Mouse (Mus musculus): ENCODE results near the gene Mrvi1. TPM values are rescaled to one million over a fixed set of nuclear protein-coding genes. Genes with fewer than 3 reads are reported as not detected.

The Mrvi1 gene
- total and polyA plus RNA-seq, 3 experiments = 0.11 TPM; not detected in 2

- Histone ChIP-seq H3K79me2 (replicated peaks; ENCODE audit: control insufficient read depth, extremely low read depth, insufficient read depth, poor library complexity, severe bottlenecking) (no peaks in the 10 kb centered on the region), H3K4me2 (ENCODE audit: insufficient read depth, low read depth, poor library complexity, severe bottlenecking) (no peak overlapping the region), H3K36me3 (replicated peaks in 1 of 2; ENCODE audit: control insufficient read depth in 1 of 2, insufficient read depth in 1 of 2, low read length in 1 of 2) (no peaks in the 10 kb centered on the region), H3K4me3 (replicated peaks in 1 of 3; ENCODE audit: low read depth in 2 of 3, low read length in 2 of 3, poor library complexity in 1 of 3) (no peak overlapping the region), H3K9me3 (replicated peaks; ENCODE audit: low read length) (no peaks in the 10 kb centered on the region), H3K27ac (ENCODE audit: insufficient read depth, low read depth) (no peak overlapping the region), H3K4me1 (ENCODE audit: control insufficient read depth in 1 of 2, insufficient read depth in 2 of 2) (peaks cover 0 to 2% of the 10 kb centered on the region in 2 experiments; a peak in 1 of 4 replicates), H3K27me3 (replicated peaks) (peaks cover 3% of the 10 kb centered on the region), H3K9ac (ENCODE audit: insufficient read depth, low read depth) (no peak overlapping the region)
- in situ Hi-C loops (cut with MboI; ENCODE audit: low pct_ligation_motif_present, low pct_unique_long_range_greater_than_20kb, low sequenced_read_pairs) (no loop called here), dilution Hi-C loops (cut with MboI; ENCODE audit: extremely low pct_ligation_motif_present, extremely low pct_unique_long_range_greater_than_20kb, low sequenced_read_pairs) (no loop called here)
- TF ChIP-seq JUND (conservative IDR thresholded peaks at IDR 0.05; ENCODE audit: low read depth, low read length) (no peak), RCOR1 (conservative IDR thresholded peaks at IDR 0.05; ENCODE audit: low read depth, low read length) (no peak), ZC3H11A (IDR thresholded peaks at IDR 0.05; ENCODE audit: low read depth, low read length) (no peak), NELFE (IDR thresholded peaks at IDR 0.05; ENCODE audit: low read depth, low read length) (no peak), RAD21 (IDR thresholded peaks at IDR 0.05; ENCODE audit: low read depth, low read length) (no peak), TCF12 (IDR thresholded peaks at IDR 0.05; ENCODE audit: low read depth, low read length) (no peak), EP300 (IDR thresholded peaks at IDR 0.05; ENCODE audit: low read length) (no peak), MAFK (IDR thresholded peaks at IDR 0.05; ENCODE audit: insufficient replicate concordance, low read length) (no peak), USF2 (conservative IDR thresholded peaks at IDR 0.05; ENCODE audit: low read depth, low read length) (no peak), CHD2 (IDR thresholded peaks at IDR 0.05; ENCODE audit: low read length) (no peak), ZMIZ1 (IDR thresholded peaks at IDR 0.05; ENCODE audit: low read depth, low read length) (no peak), POLR2A (IDR thresholded peaks at IDR 0.05; ENCODE audit: low read depth, low read length) (no peak), GABPA (IDR thresholded peaks at IDR 0.05; ENCODE audit: insufficient replicate concordance, low read depth, low read length) (no peak), ELF1 (IDR thresholded peaks at IDR 0.05; ENCODE audit: low read depth, low read length) (no peak)
- DNase-seq (ENCODE audit: extremely low read depth) = no peak
These were observed 31.7 kb downstream of the Mrvi1 start for GRCm38 (mm10) chr7:110950621-110950925.

GRCm38 (mm10) chr7:110949785-110950620 lies 32.3 kb downstream of the Mrvi1 start:
- H3K4me3 ChIP-seq (replicated peaks in 1 of 3; ENCODE audit: low read depth in 2 of 3, low read length in 2 of 3, poor library complexity in 1 of 3) = no peak overlapping the region
- no peaks in the 10 kb centered on the region for H3K79me2 ChIP-seq (replicated peaks; ENCODE audit: control insufficient read depth, extremely low read depth, insufficient read depth, poor library complexity, severe bottlenecking)
- TF ChIP-seq PAX5 (IDR thresholded peaks at IDR 0.05; ENCODE audit: low read length) (no peak), RAD21 (IDR thresholded peaks at IDR 0.05; ENCODE audit: low read depth, low read length) (no peak), ETS1 (conservative IDR thresholded peaks at IDR 0.05; ENCODE audit: low read depth, low read length) (no peak)
- H3K9me3 ChIP-seq (replicated peaks; ENCODE audit: low read length) = no peaks in the 10 kb centered on the region
- no peaks in the 10 kb centered on the region for H3K36me3 ChIP-seq (replicated peaks in 1 of 2; ENCODE audit: control insufficient read depth in 1 of 2, insufficient read depth in 1 of 2, low read length in 1 of 2)
- dilution Hi-C loops (cut with MboI; ENCODE audit: extremely low pct_ligation_motif_present, extremely low pct_unique_long_range_greater_than_20kb, low sequenced_read_pairs) (no loop called here), in situ Hi-C loops (cut with MboI; ENCODE audit: low pct_ligation_motif_present, low pct_unique_long_range_greater_than_20kb, low sequenced_read_pairs) (loop anchor here (10.0 kb wide), 1 partner anchor 225 kb away; no protein-coding TSS in a partner anchor)
- H3K4me2 ChIP-seq (ENCODE audit: insufficient read depth, low read depth, poor library complexity, severe bottlenecking) = no peak overlapping the region
- peaks cover 0 to 2% of the 10 kb centered on the region in 2 experiments; a peak in 1 of 4 replicates for H3K4me1 ChIP-seq (ENCODE audit: control insufficient read depth in 1 of 2, insufficient read depth in 2 of 2)
- H3K27ac ChIP-seq (ENCODE audit: insufficient read depth, low read depth) = no peak overlapping the region
- DNase-seq (ENCODE audit: extremely low read depth) = no peak
- no peak overlapping the region for H3K9ac ChIP-seq (ENCODE audit: insufficient read depth, low read depth)
- H3K27me3 ChIP-seq (replicated peaks) = peaks cover 3% of the 10 kb centered on the region

Measured in CH12.LX (cell line).